ENCODE assay signal across 8 mouse cellular contexts in the genomic region with DNA sequence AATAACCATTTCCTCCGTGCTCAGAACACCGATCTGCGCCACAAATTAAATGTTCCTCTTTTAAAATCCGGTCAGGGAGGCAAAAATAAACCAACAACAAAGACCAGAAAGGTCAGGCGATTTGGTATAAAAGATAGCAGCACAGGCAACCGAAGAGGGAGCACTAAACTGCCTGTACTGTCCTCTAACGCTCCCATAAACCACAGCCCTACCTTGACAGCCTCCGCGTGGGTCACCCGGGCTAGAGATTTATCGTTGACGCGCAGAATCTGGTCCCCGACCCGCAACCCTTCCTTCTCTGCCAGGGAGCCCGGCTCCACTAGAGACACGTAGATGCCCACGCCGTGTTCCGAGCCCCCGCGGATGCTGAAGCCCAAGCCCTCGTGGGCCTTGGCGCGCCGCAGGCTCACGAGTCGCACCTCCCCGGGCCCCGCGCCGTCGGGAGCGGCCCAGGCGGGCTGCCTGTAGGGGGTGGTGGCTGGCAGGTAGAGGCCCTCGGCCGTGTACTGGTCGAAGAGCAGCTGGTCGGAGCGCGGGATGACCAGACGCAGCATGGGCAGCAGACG. TPM values are rescaled to one million over a fixed set of nuclear protein-coding genes. Genes with fewer than 3 reads are reported as not detected.
A peak's percentile ranks its signal among the peaks of the same experiment; 100 is the strongest.
DNase-seq lines count a peak whose midpoint lies in the region; ATAC-seq and TF ChIP-seq lines count a peak whose summit lies in the region.

No protein-coding gene starts in this region.

- H3K4me3 ChIP-seq in heart, embryonic 13.5 days: peak overlapping the region; percentile 76
- peak overlapping the region; percentile 87 for H3K4me3 ChIP-seq in ES-Bruce4 (ENCODE audit: low read depth, low read length)
- H3K4me3 ChIP-seq in forebrain, postnatal 0 days (ENCODE audit: low read depth, low read length): peak overlapping the region; percentile 62
- peak overlapping the region; percentile 55 for H3K4me3 ChIP-seq in liver, embryonic 15.5 days (replicated peaks)

- no peak overlapping the region for H3K27ac ChIP-seq in heart, embryonic 13.5 days (replicated peaks)
- H3K27ac ChIP-seq in ES-Bruce4 (ENCODE audit: insufficient read depth, low read length): no peak overlapping the region
- H3K27ac ChIP-seq in forebrain, postnatal 0 days (ENCODE audit: low read depth, low read length): no peak overlapping the region
- no peak overlapping the region for H3K27ac ChIP-seq in liver, embryonic 15.5 days (replicated peaks)

- no peak for DNase-seq in heart, postnatal 25 days (ENCODE audit: low spot score)
- no peak for DNase-seq in forebrain, postnatal 0 days
- no peak for DNase-seq in urinary bladder, adult 2 months (ENCODE audit: low spot score)

- TF ChIP-seq EP300 in ES-Bruce4 (IDR thresholded peaks at IDR 0.05; ENCODE audit: insufficient read depth, low read depth, low read length): no peak

- peaks cover 21% of the 10 kb centered on the region for H3K4me1 ChIP-seq in heart, embryonic 13.5 days
- H3K4me1 ChIP-seq in ES-Bruce4 (ENCODE audit: control insufficient read depth, insufficient read depth, low read length): no peaks in the 10 kb centered on the region
- no peaks in the 10 kb centered on the region for H3K4me1 ChIP-seq in forebrain, postnatal 0 days (ENCODE audit: insufficient read depth)
- peaks cover 12% of the 10 kb centered on the region; the same call in 1 of the 2 replicates for H3K4me1 ChIP-seq in liver, embryonic 15.5 days (replicated peaks)

- TF ChIP-seq POLR2A in ES-Bruce4 (IDR thresholded peaks at IDR 0.05; ENCODE audit: insufficient read depth, low read length): no peak

- no peak for TF ChIP-seq CTCF in ES-Bruce4 (IDR thresholded peaks at IDR 0.05; ENCODE audit: low read depth, low read length)
- peak; percentile 19; the same call in 1 of the 2 replicates for TF ChIP-seq CTCF in forebrain, postnatal 0 days (IDR thresholded peaks at IDR 0.05; ENCODE audit: low read depth)

- H3K9me3 ChIP-seq in heart, embryonic 13.5 days: no peaks in the 10 kb centered on the region
- no peaks in the 10 kb centered on the region for H3K9me3 ChIP-seq in ES-Bruce4 (replicated peaks; ENCODE audit: control insufficient read depth, insufficient read depth, low read length, poor library complexity, severe bottlenecking)
- no peaks in the 10 kb centered on the region for H3K9me3 ChIP-seq in forebrain, postnatal 0 days (ENCODE audit: low read length)
- no peaks in the 10 kb centered on the region for H3K9me3 ChIP-seq in liver, embryonic 15.5 days (replicated peaks)

- H3K27me3 ChIP-seq in heart, embryonic 13.5 days (replicated peaks): peaks cover 48% of the 10 kb centered on the region
- H3K27me3 ChIP-seq in ES-Bruce4 (ENCODE audit: control insufficient read depth, insufficient read depth, low read length, poor library complexity, severe bottlenecking): no peaks in the 10 kb centered on the region
- H3K27me3 ChIP-seq in forebrain, postnatal 0 days (ENCODE audit: insufficient read depth, low read length): no peaks in the 10 kb centered on the region
- peaks cover 68% of the 10 kb centered on the region for H3K27me3 ChIP-seq in liver, embryonic 15.5 days

- H3K4me2 ChIP-seq in heart, embryonic 13.5 days: peak overlapping the region; percentile 95
- H3K4me2 ChIP-seq in forebrain, postnatal 0 days (ENCODE audit: low read depth): peak overlapping the region; percentile 88
- peak overlapping the region; percentile 69 for H3K4me2 ChIP-seq in liver, embryonic 15.5 days

- H3K9ac ChIP-seq in heart, embryonic 13.5 days: peak overlapping the region; percentile 85
- H3K9ac ChIP-seq in ES-Bruce4 (ENCODE audit: low read depth, poor library complexity, severe bottlenecking): peak overlapping the region; percentile 91
- peak overlapping the region; percentile 54 for H3K9ac ChIP-seq in forebrain, postnatal 0 days
- no peak overlapping the region for H3K9ac ChIP-seq in liver, embryonic 15.5 days

- H3K36me3 ChIP-seq in heart, embryonic 13.5 days: no peaks in the 10 kb centered on the region
- H3K36me3 ChIP-seq in ES-Bruce4 (ENCODE audit: control insufficient read depth, insufficient read depth, low read length, poor library complexity, severe bottlenecking): 0 out of 2 replicates have a peak, but pooled peaks cover 2% of the 10 kb centered on the region
- H3K36me3 ChIP-seq in forebrain, postnatal 0 days (ENCODE audit: insufficient read depth): no peaks in the 10 kb centered on the region
- no peaks in the 10 kb centered on the region for H3K36me3 ChIP-seq in liver, embryonic 15.5 days (replicated peaks)

- 4% methylated on average over 43 of the region's 43 CpGs for WGBS in heart, embryonic 13.5 days
- 3% methylated on average over 40 of the region's 43 CpGs for WGBS in forebrain, postnatal 0 days
- WGBS in liver, embryonic 15.5 days (ENCODE audit: insufficient replicate concordance): 2% methylated on average over 43 of the region's 43 CpGs

- ATAC-seq in heart, embryonic 13.5 days (ENCODE audit: extremely low read depth, insufficient number of reproducible peaks, low FRiP score, low TSS enrichment): no peak
- ATAC-seq in forebrain, postnatal 0 days: peak; percentile 8; the same call in 1 of the 2 replicates
- ATAC-seq in liver, embryonic 15.5 days (ENCODE audit: insufficient read depth): peak; percentile 36; the same call in 1 of the 2 replicates
- ATAC-seq in erythroid progenitor cell, adult 5-6 weeks (replicated peaks; ENCODE audit: low FRiP score, poor library complexity, severe bottlenecking): no peak
- ATAC-seq in granulocyte monocyte progenitor cell, adult 5-6 weeks (replicated peaks; ENCODE audit: poor library complexity, severe bottlenecking): no peak

- intact Hi-C loops in heart, postnatal 25 days (cut with DNase I): no loop called here

RNA-seq across cellular contexts. Expression of gene Whrn, which starts 1.3 kb away (rescaled TPM):
- 1.7 and 2.8 TPM in 2 replicates for polyA plus RNA-seq in heart, embryonic 13.5 days (2015; fragmentation: Nextera tagmentation; extraction: Ambion mirVana)
- 10 to 100 TPM; 36.9 to 41.9 TPM for total RNA-seq in heart, postnatal 25 days (2021)
- 33.5 and 40.2 TPM in 2 replicates for polyA plus RNA-seq in ES-Bruce4 (2011; ENCODE audit: insufficient read depth, insufficient read length, low read depth, missing spikeins)
- total RNA-seq in forebrain, postnatal 0 days (2014; rRNA removed): 9.8 and 13.0 TPM in 2 replicates
- polyA plus RNA-seq in forebrain, postnatal 0 days (2015; fragmentation: Nextera tagmentation; extraction: Ambion mirVana): 2.6 and 3.8 TPM in 2 replicates
- 0.16 and 0.39 TPM in 2 replicates for polyA plus RNA-seq in liver, embryonic 15.5 days (2015; fragmentation: Nextera tagmentation; extraction: Ambion mirVana)
- 4.7 and 4.8 TPM in 2 replicates for polyA plus RNA-seq in urinary bladder, adult 2 months (2012; rRNA removed)
- 0.84 TPM in 1 of 2 replicates, not detected in the other for total RNA-seq in erythroid progenitor cell, adult 5-6 weeks (2015; ENCODE audit: low replicate concordance)
- total RNA-seq in erythroid progenitor cell, adult 5-6 weeks (2017; ENCODE audit: low replicate concordance): 0.77 TPM in 1 of 2 replicates, not detected in the other
- total RNA-seq in granulocyte monocyte progenitor cell, adult 5-6 weeks (2014; fragmentation: Nextera tagmentation): 1.9 and 3.4 TPM in 2 replicates
- 0.90 and 1.7 TPM in 2 replicates for total RNA-seq in granulocyte monocyte progenitor cell, adult 5-6 weeks (2017)

RNA-seq across cellular contexts. Expression of gene Atp6v1g1, which starts 50.1 kb away (rescaled TPM):
- 188 and 212 TPM in 2 replicates for polyA plus RNA-seq in heart, embryonic 13.5 days (2015; fragmentation: Nextera tagmentation; extraction: Ambion mirVana)
- 100 to 1,000 TPM; 144 to 162 TPM for total RNA-seq in heart, postnatal 25 days (2021)
- 187 and 192 TPM in 2 replicates for polyA plus RNA-seq in ES-Bruce4 (2011; ENCODE audit: insufficient read depth, insufficient read length, low read depth, missing spikeins)
- total RNA-seq in forebrain, postnatal 0 days (2014; rRNA removed): 222 and 234 TPM in 2 replicates
- 389 and 442 TPM in 2 replicates for polyA plus RNA-seq in forebrain, postnatal 0 days (2015; fragmentation: Nextera tagmentation; extraction: Ambion mirVana)
- 125 and 128 TPM in 2 replicates for polyA plus RNA-seq in liver, embryonic 15.5 days (2015; fragmentation: Nextera tagmentation; extraction: Ambion mirVana)
- polyA plus RNA-seq in urinary bladder, adult 2 months (2012; rRNA removed): 115 and 120 TPM in 2 replicates
- 83.0 and 91.2 TPM in 2 replicates for total RNA-seq in erythroid progenitor cell, adult 5-6 weeks (2015; ENCODE audit: low replicate concordance)
- 52.5 and 69.6 TPM in 2 replicates for total RNA-seq in erythroid progenitor cell, adult 5-6 weeks (2017; ENCODE audit: low replicate concordance)
- total RNA-seq in granulocyte monocyte progenitor cell, adult 5-6 weeks (2014; fragmentation: Nextera tagmentation): 97.1 and 115 TPM in 2 replicates
- 72.3 and 98.9 TPM in 2 replicates for total RNA-seq in granulocyte monocyte progenitor cell, adult 5-6 weeks (2017)

Comparison
In these comparisons a context has a peak if more than half of its experiments do, and no peak if none do; other contexts are left out.
1. ATAC-seq: peak in forebrain, postnatal 0 days (single experiment) and liver, embryonic 15.5 days (single experiment); none in heart, embryonic 13.5 days (single experiment), erythroid progenitor cell, adult 5-6 weeks (single experiment) and granulocyte monocyte progenitor cell, adult 5-6 weeks (single experiment).
2. Peak in every context shown above with its lines, with median percentiles within 50 percentile points of each other: H3K4me2 ChIP-seq and H3K4me3 ChIP-seq.